Mouse (Mus musculus) right cerebral cortex, adult 18-20 months (tissue): ENCODE measurements around the gene 1190005I06Rik.

Experiments used
- DNase-seq: peaks from one replicate; pipeline ENCODE4 v3.0.0; 2022; ENCODE audit warnings: mixed read lengths

1190005I06Rik gene

DNA sequence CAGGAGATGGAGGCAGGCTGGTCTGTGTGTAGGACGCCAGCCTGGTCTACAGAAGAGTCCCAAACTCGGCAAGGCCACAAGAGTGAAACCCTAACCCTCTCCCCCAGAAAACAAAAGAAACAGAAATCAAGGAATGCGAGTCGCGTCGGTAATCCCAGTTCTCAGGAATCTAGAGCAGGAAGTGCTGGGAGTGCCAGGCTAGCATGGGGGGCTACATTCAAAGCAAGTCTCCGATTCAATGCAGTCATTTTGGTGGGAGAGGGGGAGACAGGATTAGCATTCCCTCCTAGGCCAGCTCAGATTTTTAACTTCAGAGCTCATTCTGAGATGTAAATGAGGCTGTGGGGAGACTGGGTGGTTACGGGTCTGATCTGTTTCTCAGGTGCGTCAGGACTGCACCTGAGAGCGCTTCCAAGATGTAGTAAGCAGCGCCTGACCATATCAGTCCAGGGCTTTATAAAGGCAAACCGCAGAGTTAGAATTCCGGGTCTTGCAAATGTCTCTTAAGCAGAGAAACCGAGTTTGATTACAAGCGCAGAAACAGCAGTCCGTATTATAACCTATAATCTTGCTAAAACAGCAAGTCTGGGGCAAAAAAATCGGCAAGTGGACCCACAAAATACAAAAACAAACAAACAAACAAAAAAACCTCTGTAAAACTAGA lies 19.5 kb upstream of the 1190005I06Rik start:
- no peak for DNase-seq

DNA sequence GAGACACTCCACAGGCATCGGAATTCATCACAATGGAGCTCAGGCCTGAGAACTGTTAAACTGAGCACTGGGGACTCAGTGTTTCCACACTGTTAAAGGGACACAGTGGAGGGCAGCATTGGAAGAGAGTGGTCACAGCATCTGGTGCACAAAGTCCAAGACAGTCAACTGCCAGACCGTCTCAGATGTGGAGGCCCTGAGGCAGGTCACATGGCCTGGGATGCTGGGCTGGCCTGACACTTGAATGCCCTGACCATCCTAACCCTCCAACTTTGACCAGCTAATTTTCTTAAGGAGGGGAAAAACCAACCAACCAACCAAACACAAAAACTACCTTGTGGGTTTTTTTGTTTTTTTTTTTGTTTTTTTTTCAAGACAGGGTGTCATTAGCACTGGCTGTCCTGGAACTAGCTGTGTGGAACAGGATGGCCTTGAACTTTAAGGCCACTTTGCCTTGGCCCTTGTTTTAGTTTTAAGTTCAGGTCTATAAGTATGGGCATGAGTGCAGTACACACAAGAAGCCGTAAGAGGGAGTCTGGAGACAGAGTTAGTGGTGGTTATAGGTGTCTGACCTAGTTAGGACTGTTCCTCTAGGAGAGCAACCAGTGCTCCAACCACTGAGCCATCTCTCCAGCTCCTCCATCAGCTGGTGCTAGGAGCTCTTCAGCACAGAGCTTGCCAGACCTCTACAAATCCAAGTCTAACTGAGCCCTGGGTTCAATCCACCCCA lies 18.5 kb upstream of the 1190005I06Rik start:
- DNase-seq = no peak

DNA sequence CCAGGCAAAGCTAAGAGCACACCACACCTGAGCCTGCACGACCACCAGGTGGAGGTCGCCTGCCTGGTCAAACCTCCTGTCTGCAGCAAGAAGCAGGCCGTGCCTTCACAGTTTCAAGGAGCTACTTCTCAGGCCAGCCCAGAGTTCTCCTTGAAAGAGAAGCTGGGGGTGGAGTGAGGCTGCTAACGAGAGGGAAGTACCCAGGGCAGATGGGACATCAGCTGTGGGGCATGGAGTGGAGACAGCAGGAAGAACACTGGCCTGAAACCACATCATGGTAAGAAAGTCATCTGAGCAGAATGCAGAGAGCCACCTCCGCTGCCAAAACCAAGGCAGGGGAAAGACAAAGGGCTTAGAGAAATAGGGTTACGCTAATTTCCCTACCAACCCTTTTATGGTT lies 17.1 kb upstream of the 1190005I06Rik start:
- DNase-seq = no peak

DNA sequence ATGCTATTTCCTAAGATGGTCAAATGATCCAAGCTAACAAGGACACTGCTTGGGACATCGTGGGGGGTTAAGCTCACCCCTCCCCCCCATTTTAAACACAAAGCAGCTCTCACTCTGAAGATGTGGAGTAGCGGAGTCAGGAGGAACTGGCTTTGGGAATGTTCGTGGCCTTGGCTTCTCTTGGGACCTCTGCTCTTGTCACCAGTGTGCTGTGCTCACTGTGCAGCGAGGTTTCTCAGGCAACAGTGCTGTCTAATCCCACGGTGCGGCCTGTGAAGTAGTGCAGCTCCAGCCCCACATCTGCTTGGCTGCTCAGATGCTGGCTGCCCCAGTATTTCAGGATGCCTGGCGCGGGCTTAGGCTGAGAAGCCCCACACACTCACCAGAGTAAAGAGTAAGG lies 10.0 kb upstream of the 1190005I06Rik start:
- no peak for DNase-seq

DNA sequence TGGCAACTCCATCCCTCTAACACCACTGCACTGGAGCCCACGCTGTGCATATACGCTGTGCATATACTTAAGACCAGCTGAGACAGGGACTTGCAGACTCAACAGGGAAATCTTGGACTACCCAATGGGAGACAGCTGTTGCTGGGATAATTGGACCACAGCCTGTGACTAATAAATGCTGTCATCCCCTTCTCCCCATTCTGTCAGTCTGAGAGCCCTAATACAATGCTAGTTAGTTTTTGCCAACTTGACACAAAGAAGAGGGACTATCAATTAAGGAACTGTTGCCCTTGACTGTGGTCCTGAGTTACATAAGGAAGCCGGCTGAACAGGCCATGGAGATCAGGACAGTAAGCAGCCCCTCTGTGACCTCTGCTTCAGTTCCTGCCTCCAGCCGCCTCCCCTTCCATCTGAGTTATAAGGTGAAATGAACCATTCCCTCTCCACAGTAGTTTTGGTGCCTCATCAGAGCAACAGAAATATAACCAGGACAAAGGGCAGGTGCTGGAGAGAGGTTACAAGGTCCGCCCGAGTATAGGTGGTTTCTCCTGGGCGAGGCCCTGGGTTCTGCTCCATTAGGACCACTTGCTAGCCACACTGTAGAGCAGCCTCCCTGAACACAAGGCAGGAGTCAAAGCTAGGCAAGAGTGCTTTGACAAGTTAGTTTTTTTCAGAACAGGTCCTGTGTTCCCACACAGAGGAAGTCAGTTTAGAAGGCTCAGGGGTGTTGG lies 9.1 kb upstream of the 1190005I06Rik start:
- no peak for DNase-seq

DNA sequence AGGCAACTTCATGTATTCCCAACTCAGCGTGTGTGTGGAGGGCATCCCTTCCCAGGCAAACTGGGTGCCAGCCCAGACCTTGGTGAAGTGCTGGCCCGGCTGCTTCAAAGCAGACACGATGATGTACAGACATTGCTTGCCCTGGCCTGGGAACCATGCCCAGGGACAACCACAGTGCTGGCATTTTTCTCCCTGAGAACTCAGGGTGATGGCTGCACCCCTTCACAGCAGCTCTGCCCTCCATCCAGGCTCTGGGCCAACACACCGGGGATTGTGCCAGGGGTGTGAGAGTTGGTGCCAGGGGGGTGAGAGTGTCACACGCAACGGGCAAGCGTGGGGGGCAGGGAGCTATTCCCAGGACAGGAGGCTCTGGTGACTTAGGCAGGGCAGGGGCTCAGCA lies 2.8 kb downstream of the 1190005I06Rik start:
- DNase-seq = peak; percentile 77

DNA sequence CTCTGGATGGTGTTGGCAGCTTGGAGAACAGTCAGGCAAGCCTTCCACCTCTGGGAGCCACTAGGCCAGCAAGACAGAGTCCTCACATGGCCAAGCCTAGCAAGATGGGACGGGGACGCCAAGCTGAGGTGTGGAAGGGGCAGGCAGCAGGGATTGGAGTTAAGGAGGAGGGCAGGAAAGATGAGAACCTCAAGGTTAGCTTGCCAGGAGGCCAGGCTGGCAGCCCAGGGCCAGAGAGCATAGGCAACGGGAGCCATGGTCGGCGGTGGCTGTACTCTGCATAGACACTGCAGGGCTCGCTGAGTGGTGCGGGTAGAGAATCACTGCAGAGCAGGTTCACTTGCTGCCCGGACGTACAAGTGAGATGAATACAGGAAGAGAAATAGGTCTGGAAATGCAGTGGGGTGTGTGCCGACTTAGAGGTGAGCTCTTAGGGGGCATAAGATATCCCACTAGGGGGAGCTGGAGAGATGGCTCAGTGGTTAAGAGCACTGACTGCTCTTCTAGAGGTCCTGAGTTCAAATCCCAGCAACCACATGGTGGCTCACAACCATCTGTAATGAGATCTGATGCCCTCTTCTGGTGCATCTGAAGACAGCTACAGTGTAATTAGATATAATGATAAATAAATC lies 5.3 kb downstream of the 1190005I06Rik start:
- no peak for DNase-seq

DNA sequence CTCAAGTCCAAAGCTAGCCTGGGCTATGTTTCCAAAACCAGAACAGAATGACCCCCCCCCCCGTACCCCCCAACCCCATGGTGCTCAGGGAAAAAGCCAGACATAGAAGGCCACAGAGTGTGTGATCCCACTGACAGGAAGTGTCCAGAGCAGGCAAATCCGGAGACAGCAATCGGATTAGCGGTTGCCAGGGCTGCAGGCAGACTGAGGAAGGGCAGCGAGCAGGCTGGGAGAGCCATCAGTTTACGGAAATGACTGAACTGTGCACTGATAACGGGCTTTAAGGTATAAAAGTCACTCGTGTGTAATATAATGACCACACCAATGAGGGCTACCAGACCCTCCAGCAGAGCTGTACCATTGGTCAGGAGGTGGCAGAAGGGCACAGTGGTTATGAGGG lies 6.2 kb downstream of the 1190005I06Rik start:
- DNase-seq = no peak

DNA sequence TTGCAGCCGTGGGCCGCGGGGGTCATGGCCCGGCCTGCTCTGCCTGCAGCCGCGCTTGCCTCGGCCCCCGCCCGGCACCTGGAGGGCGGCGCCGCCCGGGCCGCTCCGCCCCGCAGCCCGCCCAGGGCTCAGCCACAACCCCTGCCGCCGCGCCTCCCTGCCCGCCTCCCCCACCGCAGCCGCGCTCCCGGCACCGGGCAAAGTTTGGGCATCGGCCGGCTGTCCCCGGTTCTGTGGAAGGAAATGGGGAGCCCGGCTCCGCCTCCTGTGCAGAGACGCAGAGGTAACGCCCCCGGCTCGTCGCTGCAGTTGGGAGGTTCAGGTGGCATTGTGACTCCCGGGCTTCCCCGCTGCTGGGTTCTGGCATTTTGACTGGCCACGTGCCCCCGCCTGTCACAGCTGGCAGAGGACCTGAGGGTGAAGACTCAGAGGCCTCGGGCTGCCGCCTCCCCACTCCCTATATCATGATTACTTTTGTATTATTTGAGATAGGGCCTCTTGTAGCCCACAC lies 13.0 kb downstream of the 1190005I06Rik start:
- DNase-seq = peak; percentile 59

DNA sequence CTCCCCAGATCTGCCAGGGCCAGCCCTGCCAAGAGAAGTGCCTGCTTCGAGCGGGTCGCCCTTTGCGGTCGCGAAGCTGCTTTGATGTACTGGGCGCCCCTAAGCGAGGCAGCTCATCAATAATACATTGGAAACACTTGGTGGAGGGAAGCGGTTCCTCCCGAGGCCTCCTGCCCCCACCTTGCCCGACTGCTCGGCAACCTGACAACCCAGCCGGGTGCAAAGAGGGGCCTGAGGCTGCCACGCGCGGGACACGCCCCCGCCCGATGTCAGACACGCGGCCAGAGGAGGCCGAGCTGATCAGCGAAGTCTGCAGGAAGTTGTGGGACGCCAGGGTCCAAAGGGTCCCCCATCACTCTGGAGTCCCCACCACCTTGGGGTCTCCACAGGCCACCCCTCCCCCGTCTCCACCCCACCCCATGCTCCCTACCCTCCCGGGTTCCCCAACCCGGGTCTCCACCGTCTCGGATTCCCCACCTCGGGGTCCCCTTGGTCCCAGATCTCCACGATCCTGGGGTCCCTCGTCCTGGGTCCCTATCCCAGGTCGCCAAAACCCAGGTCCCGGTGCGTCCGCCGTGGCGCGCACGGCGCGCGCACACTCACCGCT lies 13.7 kb downstream of the 1190005I06Rik start:
- DNase-seq = no peak

DNA sequence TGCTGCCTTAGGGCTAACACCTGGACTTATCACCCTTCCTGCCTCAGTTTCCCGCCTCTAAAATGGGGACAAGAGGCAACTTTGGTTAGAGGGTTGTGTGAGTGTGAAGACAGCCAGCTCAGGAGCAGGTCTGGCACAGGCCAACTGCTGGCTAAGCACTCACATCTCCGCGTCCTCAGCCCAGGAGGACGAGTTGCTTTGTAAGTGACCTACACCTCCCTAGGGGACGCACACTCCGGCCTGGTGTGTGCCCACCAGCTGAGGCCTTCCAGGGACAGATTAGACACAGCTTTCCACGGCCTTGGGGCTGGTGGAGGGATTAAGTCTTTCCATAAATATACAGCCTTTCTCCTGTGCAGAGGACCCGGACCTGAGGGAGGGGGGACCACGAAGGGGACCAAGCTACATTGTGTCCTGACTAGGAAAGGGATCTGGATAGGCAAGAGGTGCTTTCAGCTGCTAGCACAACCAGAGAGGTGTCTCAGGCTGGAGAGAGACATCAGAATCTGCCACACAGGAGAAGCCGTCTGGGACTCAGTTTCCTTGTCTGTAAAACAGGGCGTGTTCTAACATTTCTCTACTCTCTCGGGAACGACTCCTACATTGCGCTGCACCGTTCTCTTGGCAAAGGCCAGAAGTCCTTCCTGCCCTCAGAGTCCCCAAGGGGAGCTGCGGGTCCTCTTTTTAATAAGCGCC lies 14.3 kb downstream of the 1190005I06Rik start:
- DNase-seq = no peak

DNA sequence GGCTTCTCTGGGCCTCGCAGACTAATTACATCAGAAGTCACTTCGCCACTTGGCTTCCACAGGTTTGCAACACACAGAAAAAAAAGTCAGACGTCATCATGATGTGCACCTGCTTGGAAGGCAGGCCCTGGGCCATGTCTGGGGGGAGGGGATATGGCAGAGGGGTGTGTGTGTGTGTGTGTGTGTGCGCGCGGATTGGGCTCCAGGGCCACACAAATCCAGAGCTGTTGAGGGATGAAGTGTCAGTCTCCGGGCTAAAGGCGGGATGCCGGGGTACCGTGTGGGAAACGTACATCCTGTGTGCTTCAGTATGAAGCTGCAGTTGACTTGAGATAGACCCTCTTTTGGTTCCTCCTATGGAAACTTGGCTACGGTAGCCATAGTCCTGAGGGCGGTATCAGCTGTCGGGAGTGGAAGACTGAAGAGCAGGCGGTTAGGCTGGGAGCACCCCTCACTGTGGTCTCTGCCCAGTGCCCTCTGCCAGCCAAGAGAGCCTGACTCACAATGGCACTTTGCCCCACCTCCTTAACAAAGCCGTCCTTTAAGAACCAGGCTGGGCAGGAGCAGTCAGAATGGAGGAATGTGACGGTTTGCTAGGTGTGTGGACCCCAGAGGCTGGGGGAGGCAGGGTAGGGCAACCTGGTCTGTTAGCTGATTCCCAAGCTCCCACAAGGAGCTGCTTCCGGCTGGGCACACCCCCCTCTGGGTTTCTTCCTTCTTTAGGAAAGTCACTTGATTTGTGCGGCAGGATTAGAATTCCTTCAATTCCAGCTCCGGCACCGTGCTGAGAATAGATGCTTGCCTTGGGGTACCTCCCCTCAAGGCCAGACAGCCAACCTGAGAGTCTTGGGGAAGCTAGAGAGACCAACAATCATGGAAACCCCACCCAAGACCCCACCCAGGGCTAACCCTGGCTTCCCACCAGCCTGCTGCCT lies 15.7 kb downstream of the 1190005I06Rik start:
- DNase-seq = peak; percentile 42

DNA sequence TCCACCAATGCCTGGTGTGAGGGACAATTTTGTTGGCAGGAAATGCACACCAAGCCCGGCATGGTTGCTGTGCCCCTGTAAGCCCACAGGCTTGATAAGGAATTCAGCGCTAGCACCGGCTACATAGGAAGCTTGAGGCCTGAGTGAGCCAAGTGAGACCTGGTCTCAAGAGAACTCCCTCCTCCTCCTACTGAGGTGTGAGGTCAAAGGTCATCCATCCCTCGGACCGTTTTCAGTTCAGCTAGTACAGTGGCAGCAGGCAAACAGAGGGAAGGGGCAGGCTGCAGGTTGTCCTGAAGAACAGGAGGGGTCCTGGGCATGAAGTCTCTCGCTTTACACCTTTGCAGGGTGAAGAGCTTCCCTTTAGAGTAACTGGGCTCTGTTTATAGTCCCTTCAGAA lies 16.6 kb downstream of the 1190005I06Rik start:
- no peak for DNase-seq

DNA sequence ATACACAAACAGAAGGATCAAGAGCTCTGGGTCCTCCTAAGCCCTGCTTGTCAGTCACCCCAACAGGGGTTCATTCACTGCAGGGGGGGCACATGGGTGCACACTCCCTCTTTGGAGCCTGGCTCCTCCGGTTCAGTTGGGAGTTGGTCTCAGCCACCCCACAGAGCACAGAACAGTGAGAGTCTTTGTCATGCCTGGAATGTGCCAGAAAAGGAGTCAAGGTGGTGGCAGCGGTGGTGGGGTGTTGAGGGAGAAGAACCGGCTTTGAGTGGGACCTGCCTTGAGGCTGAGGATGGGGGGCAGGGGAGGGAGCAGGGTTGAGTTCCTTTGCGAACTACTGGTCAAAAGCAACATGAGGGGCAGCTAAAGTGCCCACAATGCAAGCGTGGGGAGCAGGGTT lies 17.4 kb downstream of the 1190005I06Rik start:
- DNase-seq = no peak

DNA sequence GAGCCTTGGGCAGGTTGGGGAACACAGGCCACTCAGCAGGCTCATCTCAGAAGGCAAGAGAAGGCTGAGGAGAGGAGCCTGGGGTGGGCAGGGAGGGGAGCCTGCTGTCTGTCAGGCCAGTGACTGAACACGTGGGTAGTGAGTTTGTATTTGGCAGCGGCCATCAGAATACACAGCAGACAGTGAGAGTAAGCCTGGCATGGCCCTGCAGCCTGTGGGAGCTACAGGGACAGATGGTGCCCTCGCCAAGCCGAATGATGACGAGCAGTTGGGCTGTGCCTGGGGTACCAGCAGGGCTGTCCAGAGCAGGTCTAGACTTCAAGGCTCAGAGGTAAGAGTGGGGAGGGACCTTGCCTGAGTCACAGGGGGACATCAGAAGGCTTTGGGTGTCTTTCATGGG lies 20.1 kb downstream of the 1190005I06Rik start:
- DNase-seq = peak; percentile 57

DNA sequence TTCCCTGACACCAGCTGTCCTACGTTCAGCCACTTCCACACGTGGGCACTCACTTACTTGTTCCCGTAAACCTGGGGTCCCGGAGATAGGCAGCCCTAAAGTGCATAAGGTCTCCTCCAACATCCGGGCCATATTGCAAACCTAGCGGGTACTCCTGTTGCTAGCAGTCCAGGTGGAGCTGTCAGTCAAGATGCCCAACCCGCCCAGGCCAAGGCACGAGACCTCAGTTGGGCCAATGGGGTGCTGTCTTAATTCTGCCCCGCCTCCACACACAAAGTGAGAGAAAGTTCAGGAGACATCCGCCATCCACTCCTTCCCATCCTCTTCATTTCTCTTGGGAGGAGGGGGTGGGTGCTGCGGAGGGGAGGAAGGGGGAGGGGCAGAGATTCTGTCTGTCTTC lies 21.0 kb downstream of the 1190005I06Rik start:
- no peak for DNase-seq

DNA sequence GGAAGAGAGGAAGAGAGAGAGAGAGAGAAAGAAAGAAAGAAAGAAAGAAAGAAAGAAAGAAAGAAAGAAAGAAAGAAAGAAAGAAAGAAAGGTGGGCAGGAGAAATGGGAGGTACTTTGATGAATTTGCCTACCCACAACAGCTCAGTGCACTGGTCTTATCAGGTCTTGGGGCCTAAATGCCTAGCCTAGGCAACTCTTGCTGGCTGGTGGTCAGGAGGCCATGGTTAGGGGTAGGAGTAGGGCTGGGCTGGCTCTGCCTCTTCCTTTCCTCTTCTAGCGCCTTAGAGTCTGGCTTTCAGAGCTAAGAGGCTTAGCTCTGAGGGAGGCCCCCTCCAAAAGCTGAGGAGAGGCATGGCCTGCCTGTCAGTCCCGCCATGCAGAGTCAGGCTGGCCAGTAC lies 23.8 kb downstream of the 1190005I06Rik start:
- DNase-seq = no peak

DNA sequence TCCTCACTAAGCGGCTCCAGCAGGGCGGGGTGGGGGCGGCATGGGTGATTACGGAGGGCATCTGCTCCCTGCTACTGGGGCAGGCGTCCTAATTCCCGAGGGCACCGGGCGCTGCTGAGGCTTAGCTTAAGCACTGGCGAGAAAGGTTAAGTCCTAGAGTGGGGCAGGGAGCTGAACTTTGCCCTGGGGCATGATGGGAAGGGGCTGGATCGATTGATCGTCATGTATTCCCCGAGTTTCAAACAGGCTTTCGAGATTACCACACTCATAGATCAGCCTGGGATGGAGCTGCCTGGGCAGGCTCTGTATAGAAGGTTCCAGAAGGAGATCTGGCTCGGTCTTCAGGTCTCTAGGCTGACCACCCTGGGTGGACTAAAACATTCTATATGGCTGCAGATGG lies 25.3 kb downstream of the 1190005I06Rik start:
- no peak for DNase-seq

DNA sequence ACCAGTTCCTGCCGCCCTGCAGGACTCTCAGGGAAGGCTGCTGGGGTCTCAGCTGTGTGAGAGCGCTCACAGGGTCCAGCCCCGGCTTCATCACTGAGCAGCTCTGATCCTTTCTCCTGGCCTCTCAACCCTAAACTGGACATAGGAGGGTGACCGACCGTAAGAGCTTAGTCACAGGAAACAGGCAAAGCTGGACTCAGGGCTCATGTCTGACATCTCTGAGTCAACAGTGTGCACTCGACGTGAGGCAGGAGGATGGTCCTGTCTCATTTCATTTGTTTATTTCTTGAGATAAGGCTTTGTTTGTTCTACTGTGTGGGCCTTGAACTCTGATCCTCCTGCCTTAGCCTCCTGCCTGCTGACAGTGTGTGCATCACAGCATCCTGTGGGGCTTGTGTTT lies 27.0 kb downstream of the 1190005I06Rik start:
- no peak for DNase-seq

DNA sequence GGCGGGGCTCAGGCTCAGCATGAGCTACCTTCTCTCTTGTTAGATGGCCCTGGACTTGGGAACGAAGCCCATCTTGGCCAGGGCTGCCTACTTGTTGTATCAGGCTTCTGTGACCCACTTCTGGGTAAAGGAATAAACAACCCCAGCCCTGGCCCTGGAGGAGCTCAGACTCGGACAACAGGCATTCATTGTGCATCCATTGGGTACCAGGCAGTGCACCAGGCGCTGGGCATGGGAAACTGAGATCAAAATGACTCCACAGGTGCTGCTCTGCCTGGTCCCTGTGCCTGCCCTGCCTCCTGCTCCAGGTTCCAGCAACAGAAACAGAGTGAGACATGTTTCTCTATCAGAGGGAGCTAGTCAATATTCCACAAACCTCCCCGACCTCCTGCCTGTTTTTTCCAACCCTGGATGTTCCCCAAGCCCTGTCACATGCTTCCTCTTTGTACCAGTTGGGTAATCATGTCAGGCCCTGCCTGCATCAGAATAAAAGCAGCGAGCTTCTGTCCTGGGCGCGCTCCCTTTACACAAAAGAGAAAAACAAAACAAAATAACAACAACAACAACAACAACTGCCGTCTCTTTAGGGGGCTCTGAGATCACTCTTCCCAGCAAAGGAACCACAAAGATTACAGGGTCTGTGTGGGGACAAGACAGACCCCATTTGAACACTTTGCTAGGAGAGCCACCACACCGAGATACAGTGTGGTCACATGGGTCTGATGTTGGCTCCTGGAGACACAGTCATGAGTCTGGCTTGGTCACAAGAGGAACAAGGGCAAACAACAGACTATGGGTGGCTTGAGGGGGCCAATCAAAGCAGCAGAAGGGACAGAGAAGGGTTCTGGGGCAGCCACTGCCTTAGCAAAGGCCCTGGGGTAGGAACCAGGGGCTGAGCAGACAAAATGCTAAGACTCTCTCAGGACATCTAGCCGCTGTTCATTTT lies 27.9 kb downstream of the 1190005I06Rik start:
- peak; percentile 64 for DNase-seq
